Mouse (Mus musculus) heart, postnatal 0 days (tissue): ENCODE results near the gene Unc119b.

Experiments
- CTCF ChIP-seq: IDR thresholded peaks from 2 replicates; pipeline ENCODE4 v1.5.1; 2016; ENCODE audit warnings: antibody characterized with exemption, control low read depth, low read depth
- EP300 ChIP-seq: IDR thresholded peaks from 2 replicates; pipeline ENCODE4 v1.6.1; 2016; ENCODE audit warnings: antibody characterized with exemption, low read depth

- no peak for TF ChIP-seq CTCF
- TF ChIP-seq EP300, result no peak
These were observed 25.9 kb upstream of the Unc119b start for GRCm38 (mm10) chr5:115160655-115161054.
